Mouse (Mus musculus): ENCODE results near the gene Tbx3.

GRCm38 (mm10) chr5:119672984-119673600, 2.6 kb downstream of the Tbx3 start:
- TF ChIP-seq POLR2A (IDR thresholded peaks at IDR 0.05; ENCODE audit: borderline replicate concordance, insufficient read depth, low read length): no peak
- TF ChIP-seq CTCF (IDR thresholded peaks at IDR 0.05; ENCODE audit: borderline replicate concordance, insufficient read depth, low read depth, low read length): no peak
